Mouse (Mus musculus) liver, adult 2 months (tissue): ENCODE results near the gene Rgs7bp.

Source experiments
- CTCF ChIP-seq: fragments of 200-500 bp; IDR thresholded peaks from 2 replicates; pipeline ENCODE4 v1.5.1; 2011; ENCODE audit warnings: low read depth, low read length, control low read depth
- POLR2A ChIP-seq: fragments of 200-500 bp; IDR thresholded peaks from 2 replicates; pipeline ENCODE4 v1.6.1; 2011; ENCODE audit warnings: low read length, control low read depth; ENCODE audit not compliant: insufficient read depth; ENCODE audit errors: extremely low read depth

GRCm38 (mm10) chr13:104937759-104938158 lies 117.0 kb downstream of the Rgs7bp start:
- no peak for TF ChIP-seq POLR2A
- no peak for TF ChIP-seq CTCF
